Mouse (Mus musculus): ENCODE measurements around the gene Psmd13. TPM values are rescaled to one million over a fixed set of nuclear protein-coding genes. Genes with fewer than 3 reads are reported as not detected.

The Psmd13 gene
- total RNA-seq, 2 experiments from 2014 or later: 85.9 to 208 TPM

DNA sequence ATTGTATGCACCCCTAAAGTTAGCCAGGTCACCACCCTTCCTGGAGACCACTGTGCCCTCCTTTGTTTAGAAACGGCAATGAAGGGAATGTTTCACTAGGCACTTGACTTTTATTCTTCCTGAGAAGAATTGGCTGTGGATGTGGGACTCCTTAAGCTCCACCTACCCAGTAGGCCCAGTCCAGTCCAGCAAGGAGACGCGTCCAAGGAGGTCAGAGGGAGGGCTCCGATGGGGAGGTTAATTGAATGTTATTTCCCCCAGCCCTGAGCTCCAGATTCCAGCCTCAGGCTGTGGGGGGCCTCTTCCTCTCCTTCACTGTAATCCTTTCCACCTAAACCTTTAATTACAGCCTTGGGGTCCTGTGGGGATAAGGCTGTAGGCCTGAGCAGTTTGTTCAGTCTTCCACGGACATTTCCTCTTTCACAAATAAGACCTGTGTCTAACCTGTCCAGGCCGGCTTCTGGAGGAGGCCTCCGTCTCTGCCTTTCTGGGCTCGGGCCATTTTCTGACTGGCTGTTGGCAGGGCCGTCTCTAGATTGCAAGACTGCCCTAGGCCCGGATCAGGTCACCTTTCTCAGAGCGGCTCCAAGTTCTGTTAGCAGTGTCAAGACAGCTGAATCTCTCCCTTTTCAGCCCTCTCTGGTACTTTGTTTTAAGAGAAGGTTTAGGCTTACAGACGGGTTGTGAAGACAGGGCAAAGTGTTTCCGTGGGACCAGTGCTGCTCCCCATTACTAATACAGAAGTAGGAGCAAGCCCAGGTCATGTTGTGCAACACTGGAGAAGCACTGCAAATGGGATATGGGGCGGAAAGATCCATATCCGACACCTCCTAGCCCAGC is 20.5 kb downstream of the Psmd13 start:
- ATAC-seq (replicated peaks; ENCODE audit: poor library complexity): no peak

DNA sequence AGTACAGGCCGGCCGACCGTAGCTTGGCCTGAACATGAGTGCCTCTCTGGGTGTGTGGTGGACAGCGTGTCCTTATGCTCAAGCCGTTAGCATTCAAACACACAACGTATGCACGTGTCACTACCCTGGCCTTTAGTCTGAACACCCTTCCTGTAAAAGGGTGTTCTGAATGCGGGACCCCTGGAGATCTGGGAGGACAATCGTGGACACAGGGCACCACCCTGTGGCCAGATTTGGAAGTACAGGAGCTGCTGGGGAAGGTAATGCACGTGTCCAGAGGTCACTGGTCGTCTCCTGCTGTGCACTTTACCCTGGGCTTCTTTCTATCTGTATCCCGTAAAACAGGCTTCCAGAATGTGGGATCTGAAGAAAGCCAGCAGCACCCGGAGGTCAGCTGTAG is 21.4 kb downstream of the Psmd13 start:
- peak; percentile 86 for ATAC-seq (replicated peaks; ENCODE audit: poor library complexity)

DNA sequence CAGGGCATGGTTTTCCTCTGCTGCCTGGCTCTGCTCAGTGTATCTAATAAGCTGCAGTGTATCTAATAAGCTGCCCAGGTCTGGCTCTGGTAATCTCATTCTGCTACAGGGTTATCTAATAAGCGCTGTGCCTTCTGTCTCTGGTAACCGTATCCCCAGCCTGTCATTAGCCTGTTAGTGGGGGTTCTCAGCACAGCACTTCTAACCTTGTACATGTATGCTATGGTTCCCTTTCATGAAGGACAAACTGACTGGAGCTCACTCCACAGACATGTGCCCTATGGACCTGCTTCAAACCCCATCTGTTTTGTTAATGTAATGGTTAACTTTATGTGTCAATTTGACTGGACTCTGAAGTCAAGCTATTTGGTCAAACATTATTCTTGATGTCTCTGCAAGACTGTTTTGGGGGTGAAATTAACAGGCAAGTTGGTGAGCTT is 23.9 kb downstream of the Psmd13 start:
- peak; percentile 51 for ATAC-seq (replicated peaks; ENCODE audit: poor library complexity)

DNA sequence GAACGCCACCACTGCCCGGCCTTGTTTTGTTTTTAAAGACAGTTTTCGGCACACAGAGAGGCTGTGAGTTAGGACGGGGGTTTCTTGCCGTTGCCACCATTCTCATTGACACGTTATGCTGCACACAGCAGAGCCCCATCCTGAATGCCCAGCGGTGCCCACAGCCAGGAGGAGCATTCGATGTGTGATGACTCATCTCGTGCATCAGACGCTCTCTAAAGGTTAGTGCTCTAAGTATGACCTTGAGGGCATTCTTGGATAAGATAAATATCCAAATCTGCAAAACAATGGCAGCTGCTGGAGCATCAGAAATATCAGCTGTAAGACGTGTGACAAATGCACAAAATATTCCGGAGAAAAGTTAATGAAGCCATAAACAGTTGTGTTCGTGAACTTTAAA is 25.4 kb downstream of the Psmd13 start:
- ATAC-seq (replicated peaks; ENCODE audit: poor library complexity): no peak

DNA sequence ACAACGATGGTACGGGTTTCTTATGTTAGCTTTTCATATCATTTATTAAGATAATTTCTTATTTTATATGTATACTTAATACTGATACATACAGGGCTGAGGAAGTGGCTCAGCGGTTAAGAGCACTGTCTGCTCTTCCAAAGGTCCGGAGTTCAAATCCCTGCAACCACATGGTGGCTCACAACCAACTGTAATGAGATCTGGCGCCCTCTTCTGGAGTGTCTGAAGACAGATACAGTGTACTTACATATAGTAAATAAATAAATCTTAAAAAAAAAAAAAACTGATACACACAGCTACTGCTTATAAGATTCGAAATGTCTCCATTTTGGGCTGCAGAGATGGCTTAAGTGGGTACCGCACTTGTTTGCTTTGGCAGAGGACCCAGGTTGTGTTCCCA is 25.9 kb downstream of the Psmd13 start:
- no peak for ATAC-seq (replicated peaks; ENCODE audit: poor library complexity)

DNA sequence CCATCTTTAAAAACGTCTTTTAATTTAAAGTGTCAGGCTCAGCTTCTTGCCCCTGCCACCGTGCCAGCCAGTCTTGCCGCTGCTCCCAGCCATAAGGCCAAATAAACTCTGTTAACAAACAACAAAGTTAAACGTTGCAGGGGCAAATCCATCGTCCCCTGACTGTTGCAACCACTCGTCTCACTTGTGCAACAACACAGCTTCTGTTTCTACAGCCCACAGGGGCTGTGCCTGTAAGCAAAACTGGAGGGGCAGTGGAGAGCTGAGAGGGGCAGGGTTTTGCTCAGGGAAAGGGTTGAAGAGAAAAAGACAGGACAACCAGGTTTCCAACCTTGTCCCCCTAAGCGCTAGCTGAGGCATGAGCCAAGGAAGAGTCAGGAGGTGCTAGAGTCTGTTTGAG is 26.4 kb downstream of the Psmd13 start:
- peak; percentile 53 for ATAC-seq (replicated peaks; ENCODE audit: poor library complexity)

DNA sequence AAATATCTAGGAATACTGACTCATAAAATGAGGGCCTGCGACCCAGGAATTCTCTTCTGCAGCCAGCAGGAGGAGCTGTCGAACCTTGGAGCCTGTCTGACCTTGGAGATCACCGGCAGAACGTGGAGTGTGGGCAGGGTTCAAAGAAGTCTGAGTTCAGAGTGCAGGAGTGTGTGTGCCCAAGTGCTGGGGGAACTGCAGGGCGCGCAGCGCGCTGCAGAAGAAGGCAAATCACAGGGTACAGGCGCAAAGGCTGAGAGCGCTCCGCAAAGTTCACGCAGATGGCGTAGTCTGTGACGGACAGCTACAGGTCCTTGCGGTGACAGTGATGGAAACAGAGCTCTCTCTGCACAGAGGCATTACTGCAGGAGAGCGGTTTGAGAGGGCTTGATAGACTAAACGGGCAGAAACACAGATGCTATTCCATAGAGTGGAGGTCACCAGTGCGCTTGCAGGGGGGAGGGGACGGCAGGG is 26.9 kb downstream of the Psmd13 start:
- ATAC-seq (replicated peaks; ENCODE audit: poor library complexity): peak; percentile 91

DNA sequence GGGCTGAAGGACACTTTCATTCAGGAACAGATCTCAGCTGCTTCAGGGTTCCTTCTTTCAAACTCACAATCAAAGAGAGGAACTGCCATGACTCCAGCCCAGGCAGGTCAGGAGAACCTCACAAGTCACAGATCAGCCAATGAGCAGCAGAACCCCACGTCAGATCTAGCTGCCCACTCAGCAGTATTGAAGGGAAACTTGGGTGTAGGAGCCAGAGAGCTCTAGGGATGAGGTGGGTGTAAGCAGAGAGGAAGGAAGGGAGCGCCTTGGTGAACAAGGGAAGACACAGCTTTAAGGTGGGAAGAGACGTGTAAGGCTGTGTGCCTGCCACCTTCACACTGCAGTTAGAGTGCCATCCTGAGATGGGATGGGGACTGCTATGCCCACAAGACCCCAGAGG is 30.5 kb downstream of the Psmd13 start:
- ATAC-seq (replicated peaks; ENCODE audit: poor library complexity): no peak

DNA sequence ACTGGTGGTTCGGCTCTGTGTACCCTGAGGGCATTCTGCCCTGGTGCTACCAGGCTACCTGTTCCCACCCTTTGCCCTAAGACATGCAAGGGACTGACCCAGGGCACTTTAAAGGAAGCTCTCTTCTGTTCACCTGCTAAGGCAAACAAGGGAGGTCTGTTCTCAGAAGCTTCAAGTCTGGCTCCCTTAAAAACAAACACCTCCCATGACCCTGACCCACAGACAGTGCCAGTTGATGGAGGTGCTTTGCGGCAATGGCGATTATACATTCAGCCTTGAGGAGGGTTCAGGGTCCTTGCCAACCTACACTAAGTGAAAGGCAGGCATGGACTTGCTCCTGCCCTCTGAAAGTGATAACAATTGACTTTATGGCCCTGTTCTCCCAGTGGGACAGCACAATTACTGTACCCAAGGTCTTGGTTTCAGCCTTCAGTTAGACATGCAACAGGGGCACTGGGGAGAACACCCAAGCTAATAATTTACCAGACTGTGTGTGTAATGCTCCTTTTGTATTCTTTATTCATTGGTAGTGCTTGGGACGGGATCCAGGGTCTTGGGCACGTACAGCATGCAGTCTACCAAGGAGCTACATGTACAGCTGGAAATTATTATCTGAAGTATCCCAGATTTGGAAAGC is 31.2 kb downstream of the Psmd13 start:
- ATAC-seq (replicated peaks; ENCODE audit: poor library complexity): no peak

DNA sequence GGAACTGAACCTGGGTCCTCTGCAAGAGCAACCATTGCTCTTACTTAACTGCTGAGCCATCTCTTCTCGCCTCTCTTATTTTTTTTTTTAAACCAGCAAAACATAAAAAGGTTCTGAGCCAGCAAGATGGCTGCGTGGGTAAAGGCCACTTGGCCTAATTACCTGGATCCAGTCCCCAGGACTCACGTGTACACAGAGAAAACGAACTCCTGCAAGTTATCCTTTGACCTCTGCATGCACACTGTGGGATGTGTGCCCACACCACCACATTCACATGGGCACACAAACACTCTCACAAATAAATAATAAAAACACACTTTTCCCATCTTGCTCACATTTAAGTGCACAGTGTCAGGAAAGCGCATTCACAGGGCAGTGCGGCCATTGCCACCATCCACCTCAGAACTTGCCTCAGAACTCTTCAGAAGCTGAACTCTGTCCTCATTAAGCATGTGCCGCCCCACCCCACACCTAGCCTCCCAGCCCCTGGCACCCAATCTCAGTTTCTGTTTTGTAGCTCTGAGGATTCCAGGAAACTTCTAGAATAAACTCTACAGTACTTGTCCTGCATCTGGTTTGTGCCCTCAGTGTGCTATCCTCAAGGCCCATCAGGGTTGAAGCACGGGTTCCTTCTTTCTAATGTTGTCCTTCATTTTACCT is 32.4 kb downstream of the Psmd13 start:
- no peak for ATAC-seq (replicated peaks; ENCODE audit: poor library complexity)

DNA sequence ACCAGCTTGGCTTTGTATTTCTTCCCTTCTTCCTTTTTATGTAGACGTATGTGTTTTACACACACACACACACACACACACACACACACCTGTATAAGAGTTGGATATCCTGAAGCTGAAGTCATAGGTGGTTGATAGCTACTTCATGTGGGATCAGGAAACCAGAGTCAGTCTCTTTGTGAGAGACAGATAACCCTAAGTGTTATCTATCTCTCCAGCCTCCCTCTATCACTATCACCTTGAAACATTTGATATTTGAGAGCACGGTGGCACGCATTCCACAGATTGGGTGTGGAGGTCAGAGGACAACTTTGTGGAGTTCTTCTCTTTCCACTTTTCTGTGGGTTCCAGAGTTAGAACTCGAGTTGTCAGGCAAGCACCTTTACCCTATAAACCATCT is 38.1 kb downstream of the Psmd13 start:
- ATAC-seq (replicated peaks; ENCODE audit: poor library complexity): no peak

DNA sequence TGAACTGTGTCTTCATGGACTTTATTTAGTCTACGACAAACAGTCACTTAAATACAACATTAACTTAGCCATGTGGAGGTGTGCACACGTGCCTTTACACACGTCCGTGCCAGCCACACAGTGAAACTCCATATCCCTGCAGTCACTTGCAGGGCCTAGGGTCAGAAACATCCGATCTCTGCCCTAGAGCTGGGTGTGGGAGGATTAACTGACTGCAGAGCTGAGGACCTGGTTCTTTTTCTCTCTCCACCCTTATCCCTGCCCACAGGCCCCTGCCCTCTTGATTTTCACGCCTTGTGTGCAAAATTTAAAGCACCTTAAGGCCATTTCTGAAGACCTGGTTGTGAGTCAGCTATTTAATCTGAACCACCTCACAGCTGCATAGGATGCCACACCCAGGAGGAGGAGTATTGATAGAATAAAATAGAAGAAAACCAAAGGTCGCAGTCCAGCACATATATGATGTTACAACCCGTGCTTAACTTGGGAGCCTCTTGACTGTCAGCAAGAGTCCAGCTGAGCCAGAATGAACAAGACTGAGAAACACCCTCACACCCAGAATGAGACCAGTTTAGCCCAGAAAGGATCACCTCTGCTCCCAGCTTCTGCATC is 38.8 kb downstream of the Psmd13 start, which contains the start of gene Nlrp6:
Gene Nlrp6 (plus strand): TSS at position 485 of the 612 bp plus-strand sequence.
- ATAC-seq (replicated peaks; ENCODE audit: poor library complexity): no peak

DNA sequence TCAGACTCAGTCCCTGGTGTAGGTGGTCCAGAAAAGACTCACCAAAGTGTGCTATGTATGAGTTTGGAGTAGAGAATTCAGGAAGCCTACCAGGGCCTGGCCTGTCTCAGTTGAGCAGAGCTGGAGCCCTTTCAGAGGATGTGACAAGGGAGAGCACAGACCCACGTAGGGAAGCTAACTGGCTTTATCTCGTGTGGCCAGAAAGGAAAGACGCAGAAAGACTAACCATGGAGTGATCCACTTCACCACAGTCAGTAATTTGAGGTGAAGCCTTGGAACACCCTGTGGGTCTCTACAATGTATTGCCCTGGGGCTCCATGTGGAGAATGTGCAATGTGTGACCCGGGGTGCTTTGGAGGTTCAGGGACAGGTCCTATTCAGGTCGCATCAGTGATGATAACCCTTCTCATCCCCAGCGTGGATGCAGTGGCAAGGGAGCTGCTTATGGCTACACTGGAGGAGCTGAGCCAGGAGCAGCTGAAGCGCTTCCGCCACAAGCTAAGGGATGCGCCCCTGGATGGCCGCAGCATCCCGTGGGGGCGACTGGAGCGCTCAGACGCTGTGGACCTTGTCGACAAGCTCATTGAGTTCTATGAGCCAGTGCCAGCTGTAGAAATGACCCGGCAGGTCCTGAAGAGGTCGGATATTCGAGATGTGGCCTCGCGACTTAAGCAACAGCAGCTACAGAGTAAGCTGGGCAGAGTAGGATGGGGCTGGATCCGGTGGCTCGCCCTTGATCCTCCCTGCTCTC is 39.6 kb downstream of the Psmd13 start:
- peak; percentile 32 for ATAC-seq (replicated peaks; ENCODE audit: poor library complexity)

DNA sequence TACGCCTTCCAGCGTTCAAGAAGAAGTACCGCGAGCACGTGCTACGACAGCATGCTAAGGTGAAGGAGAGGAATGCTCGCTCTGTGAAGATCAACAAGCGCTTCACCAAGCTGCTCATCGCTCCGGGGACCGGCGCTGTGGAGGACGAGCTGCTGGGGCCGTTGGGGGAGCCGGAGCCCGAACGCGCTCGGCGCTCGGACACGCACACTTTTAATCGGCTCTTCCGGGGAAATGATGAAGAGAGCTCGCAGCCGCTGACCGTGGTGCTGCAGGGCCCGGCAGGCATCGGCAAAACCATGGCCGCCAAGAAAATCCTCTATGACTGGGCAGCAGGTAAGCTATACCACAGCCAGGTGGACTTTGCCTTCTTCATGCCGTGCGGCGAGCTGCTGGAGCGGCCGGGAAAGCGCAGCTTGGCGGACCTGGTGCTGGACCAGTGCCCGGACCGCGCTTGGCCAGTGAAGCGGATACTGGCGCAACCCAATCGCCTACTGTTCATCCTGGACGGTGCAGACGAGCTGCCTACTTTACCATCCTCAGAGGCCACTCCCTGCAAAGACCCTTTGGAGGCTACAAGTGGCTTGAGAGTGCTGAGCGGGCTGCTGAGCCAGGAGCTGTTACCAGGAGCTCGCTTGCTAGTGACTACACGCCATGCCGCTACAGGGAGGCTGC is 40.8 kb downstream of the Psmd13 start:
- peak; percentile 51 for ATAC-seq (replicated peaks; ENCODE audit: poor library complexity)

DNA sequence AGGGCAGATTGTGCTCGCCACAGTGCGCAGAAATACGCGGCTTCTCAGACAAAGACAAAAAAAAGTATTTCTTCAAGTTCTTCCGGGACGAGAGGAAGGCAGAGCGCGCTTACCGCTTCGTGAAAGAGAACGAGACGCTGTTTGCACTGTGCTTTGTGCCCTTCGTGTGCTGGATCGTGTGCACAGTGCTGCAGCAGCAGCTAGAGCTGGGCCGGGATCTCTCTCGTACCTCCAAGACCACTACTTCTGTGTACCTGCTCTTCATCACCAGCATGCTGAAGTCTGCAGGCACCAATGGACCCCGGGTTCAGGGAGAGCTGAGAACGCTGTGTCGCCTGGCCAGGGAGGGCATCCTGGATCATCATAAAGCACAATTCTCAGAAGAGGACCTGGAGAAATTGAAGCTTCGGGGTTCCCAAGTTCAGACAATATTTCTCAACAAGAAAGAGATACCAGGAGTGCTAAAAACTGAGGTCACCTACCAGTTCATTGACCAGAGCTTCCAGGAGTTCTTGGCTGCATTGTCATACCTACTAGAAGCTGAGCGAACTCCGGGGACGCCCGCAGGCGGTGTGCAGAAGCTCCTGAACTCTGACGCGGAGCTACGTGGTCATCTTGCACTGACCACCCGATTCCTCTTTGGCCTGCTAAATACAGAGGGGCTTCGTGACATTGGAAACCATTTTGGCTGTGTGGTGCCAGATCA is 41.5 kb downstream of the Psmd13 start:
- no peak for ATAC-seq (replicated peaks; ENCODE audit: poor library complexity)

DNA sequence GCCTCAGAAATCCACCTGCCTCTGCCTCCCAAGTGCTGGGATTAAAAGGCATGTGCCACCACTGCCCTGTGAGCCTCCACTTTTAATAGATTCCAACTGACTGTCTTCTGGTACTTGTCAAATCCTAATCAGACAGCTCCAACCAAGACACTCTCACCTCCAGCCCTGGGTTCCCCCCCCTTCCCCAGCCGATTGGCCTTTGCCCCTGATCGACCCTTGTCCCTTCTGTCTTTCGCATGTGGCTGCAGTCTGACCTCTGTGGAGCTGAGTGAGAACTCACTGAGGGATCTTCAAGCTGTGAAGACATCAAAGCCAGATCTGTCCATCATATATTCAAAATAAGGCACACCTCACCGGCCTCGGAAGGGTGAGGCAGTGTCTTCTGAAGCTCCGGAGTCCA is 45.4 kb downstream of the Psmd13 start:
- no peak for ATAC-seq (replicated peaks; ENCODE audit: poor library complexity)

DNA sequence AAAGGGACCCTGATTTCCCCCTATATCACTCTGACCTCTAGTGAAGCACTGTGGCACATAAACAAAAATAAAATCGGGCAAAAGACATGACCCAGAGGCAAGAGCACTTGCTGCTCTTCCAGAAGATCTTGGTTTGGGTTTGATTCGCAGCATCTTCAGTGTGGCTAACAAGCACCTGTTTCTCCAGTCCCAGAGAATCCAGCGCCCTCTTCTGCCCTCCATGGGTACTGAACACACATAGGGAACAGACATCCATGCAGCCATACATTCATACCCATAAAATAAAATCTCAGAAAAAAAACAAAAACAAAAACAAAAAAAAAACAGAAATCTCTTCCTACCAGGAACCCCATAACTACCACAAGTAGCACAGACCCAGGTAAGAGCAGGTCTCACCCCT is 56.7 kb downstream of the Psmd13 start:
- ATAC-seq (replicated peaks; ENCODE audit: poor library complexity): 0 out of 2 replicates have a peak, but pooled peaks have one; percentile 38

DNA sequence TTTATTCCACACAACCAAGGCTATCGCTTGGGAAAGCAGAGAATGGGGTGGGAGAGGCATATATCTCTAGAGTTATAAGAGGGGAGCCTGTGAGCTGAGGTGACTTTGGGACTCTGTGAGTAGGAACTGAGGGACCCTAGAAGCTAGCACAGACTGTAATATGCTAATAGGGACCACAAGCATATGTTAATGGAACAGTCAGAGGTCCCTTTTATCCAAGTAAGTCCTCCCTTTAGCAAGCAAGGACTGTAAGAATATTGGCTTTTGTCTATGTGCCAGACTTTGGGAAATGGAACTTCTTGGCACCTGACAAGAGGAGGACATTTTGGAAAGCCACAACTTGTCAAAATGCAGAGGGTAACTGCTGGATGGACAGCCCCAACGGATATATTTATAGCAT is 57.1 kb downstream of the Psmd13 start:
- no peak for ATAC-seq (replicated peaks; ENCODE audit: poor library complexity)

DNA sequence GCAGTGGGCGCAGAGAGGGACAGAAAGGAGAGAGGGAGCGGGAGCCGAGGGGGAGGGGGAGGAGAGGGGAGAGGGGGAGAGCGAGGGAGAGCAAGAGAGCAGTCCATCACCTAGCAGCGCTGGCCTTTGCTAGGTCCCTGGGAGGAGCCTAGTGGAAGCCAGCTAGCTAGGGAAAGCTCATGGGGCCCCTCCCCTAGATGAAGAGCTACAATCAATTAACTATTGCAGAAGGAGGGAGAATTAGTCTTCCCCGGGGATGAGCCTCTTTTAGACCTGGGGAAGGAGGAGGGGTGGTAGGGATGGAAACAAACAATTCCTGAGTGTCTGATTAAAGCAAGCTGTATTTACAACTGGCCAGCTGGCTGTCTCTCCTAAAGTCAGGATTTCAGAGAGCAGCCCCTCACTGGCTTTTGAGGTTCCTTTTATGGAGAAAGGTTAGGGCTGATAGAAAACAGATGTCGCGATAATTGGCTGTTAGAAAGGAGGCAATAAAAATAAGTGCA is 58.0 kb downstream of the Psmd13 start:
- no peak for ATAC-seq (replicated peaks; ENCODE audit: poor library complexity)

Data from megakaryocyte progenitor cell, adult 5-6 weeks (primary cell).